Mouse (Mus musculus): Measurements from ENCODE around the gene Myl10. TPM values are rescaled to one million over a fixed set of nuclear protein-coding genes. Genes with fewer than 3 reads are reported as not detected.

The Myl10 gene
- polyA plus RNA-seq, 1 experiment from 2014 or later = not detected

- Histone ChIP-seq H3K36me3 (no peaks in the 10 kb centered on the region), H3K4me3 (replicated peaks) (no peak overlapping the region), H3K27me3 (no peaks in the 10 kb centered on the region), H3K9ac (replicated peaks) (no peak overlapping the region), H3K27ac (no peak overlapping the region), H3K4me1 (replicated peaks) (no peaks in the 10 kb centered on the region), H3K4me2 (replicated peaks) (no peak overlapping the region), H3K9me3 (no peaks in the 10 kb centered on the region)
- no peak for ATAC-seq
- 90% methylated on average over 4 of the region's 4 CpGs for WGBS
Measured at GRCm38 (mm10) chr5:136686349-136686748, 6.6 kb upstream of the Myl10 start.

DNA sequence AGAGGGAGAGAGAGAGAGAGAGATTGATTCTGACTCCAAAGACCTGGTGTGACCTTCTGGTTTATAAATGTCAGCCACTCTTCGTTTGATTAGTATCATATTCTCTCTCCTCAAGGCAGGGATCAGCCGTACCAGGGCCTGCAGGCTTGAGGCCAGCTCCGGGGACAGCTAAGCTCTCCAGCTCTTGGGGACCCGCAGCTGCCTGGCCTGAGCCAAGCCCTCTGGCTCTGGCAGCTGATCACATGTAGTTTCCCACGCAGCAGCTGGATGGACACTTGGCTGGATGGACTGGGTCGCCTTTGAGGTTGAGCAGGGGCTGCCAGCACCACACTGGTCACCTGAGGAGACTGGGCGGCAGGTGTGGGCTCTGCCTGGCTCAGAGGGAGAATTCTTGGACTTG is 5.4 kb upstream of the Myl10 start:
- H3K27me3 ChIP-seq = no peaks in the 10 kb centered on the region
- WGBS = 77% methylated on average over 7 of the region's 7 CpGs
- no peak overlapping the region for H3K27ac ChIP-seq
- H3K4me3 ChIP-seq (replicated peaks) = no peak overlapping the region
- H3K9ac ChIP-seq (replicated peaks) = no peak overlapping the region
- no peak overlapping the region for H3K4me2 ChIP-seq (replicated peaks)
- no peaks in the 10 kb centered on the region for H3K9me3 ChIP-seq
- no peaks in the 10 kb centered on the region for H3K36me3 ChIP-seq
- no peak for ATAC-seq
- H3K4me1 ChIP-seq (replicated peaks) = no peaks in the 10 kb centered on the region

- no peaks in the 10 kb centered on the region for H3K36me3 ChIP-seq
- no peak overlapping the region for H3K4me3 ChIP-seq (replicated peaks)
- no peak overlapping the region for H3K4me2 ChIP-seq (replicated peaks)
- no peaks in the 10 kb centered on the region for H3K27me3 ChIP-seq
- H3K4me1 ChIP-seq (replicated peaks) = no peaks in the 10 kb centered on the region
- WGBS = 80% methylated on average over 6 of the region's 6 CpGs
- no peak overlapping the region for H3K9ac ChIP-seq (replicated peaks)
- ATAC-seq = no peak
- H3K27ac ChIP-seq = no peak overlapping the region
- H3K9me3 ChIP-seq = no peaks in the 10 kb centered on the region
Measured at GRCm38 (mm10) chr5:136688841-136689240, 4.1 kb upstream of the Myl10 start.

- Histone ChIP-seq H3K27ac (no peak overlapping the region), H3K27me3 (no peaks in the 10 kb centered on the region), H3K9ac (replicated peaks) (no peak overlapping the region), H3K9me3 (no peaks in the 10 kb centered on the region), H3K4me2 (replicated peaks) (no peak overlapping the region), H3K4me3 (replicated peaks) (no peak overlapping the region), H3K36me3 (no peaks in the 10 kb centered on the region), H3K4me1 (replicated peaks) (no peaks in the 10 kb centered on the region)
- no peak for ATAC-seq
- WGBS = 75% methylated on average over 3 of the region's 3 CpGs
Measured at GRCm38 (mm10) chr5:136691170-136691569, 1.8 kb upstream of the Myl10 start.

DNA sequence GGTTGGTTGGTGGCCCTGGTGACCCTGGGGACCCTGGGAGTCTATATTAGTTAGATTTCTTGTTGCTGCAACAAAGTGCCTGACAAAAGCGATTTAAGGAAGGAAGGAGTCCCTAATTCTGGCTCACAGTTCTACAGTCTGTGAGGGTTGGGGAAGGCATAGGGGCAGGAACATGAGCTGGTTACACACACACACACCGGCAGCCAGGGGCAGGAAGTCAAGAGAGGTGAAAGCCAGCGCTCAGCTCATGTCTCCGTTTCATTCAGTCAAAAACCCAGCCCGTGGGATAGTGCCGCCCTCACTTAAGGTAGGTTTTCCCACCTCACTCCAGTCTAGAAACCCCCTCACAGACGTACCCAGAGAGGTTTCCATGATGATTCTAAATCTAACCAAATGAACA is 472 bp downstream of the Myl10 start:
- no peaks in the 10 kb centered on the region for H3K36me3 ChIP-seq
- ATAC-seq = no peak

DNA sequence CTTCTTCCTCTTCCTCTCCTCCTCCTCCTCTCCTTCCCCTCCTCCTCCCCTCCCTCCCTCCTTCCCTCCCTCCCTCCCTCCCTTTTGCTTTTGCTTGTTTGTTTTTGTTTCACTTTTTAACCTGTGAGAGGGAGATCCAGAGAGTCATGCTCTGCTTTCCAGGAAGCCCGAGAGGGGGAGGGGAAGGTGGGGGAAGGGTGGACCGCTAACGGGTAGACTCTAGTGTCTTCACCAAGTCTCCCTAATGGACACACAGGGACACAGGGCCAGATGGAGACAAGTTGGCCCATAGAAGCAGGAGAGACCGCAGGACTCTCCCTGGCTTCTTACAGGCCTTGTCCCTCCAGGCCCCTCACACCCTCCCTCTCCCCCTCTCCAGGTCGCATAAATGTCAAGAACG is 2.0 kb downstream of the Myl10 start:
- no peaks in the 10 kb centered on the region for H3K36me3 ChIP-seq
- 70% methylated on average over 6 of the region's 6 CpGs for WGBS
- H3K4me1 ChIP-seq (replicated peaks) = no peaks in the 10 kb centered on the region
- no peaks in the 10 kb centered on the region for H3K9me3 ChIP-seq
- H3K4me3 ChIP-seq (replicated peaks) = no peak overlapping the region
- H3K4me2 ChIP-seq (replicated peaks) = no peak overlapping the region
- no peaks in the 10 kb centered on the region for H3K27me3 ChIP-seq
- no peak overlapping the region for H3K9ac ChIP-seq (replicated peaks)
- no peak overlapping the region for H3K27ac ChIP-seq
- ATAC-seq = no peak

More for the DNA sequence above, 472 bp downstream of the Myl10 start:
- 88% methylated on average over 7 of the region's 7 CpGs for WGBS
- H3K27ac ChIP-seq = no peak overlapping the region
- H3K4me3 ChIP-seq (replicated peaks) = no peak overlapping the region
- H3K4me1 ChIP-seq (replicated peaks) = no peaks in the 10 kb centered on the region
- no peak overlapping the region for H3K4me2 ChIP-seq (replicated peaks)
- no peaks in the 10 kb centered on the region for H3K9me3 ChIP-seq
- no peak overlapping the region for H3K9ac ChIP-seq (replicated peaks)
- no peaks in the 10 kb centered on the region for H3K27me3 ChIP-seq

DNA sequence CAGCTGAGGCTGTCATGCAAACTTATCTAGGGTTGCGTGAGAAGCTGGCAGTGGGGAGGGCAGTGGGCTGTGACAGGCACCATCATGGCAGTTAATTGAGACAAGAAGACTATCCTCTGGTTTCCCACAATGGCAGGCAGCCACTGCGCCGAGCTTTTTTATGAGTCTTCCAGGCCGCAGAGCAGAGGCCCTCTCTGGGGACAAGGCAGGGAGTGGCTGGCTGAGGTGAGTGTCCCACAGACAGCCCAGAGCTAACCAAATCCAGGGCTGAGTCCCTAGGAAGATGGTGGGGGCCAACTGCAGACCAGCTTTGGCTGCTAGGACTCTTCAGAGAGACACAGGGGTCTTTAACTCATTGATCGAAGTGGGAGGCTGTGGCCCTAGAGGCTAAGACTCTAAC is 3.6 kb downstream of the Myl10 start:
- Histone ChIP-seq H3K4me1 (replicated peaks) (no peaks in the 10 kb centered on the region), H3K36me3 (no peaks in the 10 kb centered on the region), H3K27ac (no peak overlapping the region), H3K9ac (replicated peaks) (no peak overlapping the region), H3K27me3 (no peaks in the 10 kb centered on the region), H3K4me3 (replicated peaks) (no peak overlapping the region), H3K4me2 (replicated peaks) (no peak overlapping the region), H3K9me3 (no peaks in the 10 kb centered on the region)
- ATAC-seq = no peak
- 76% methylated on average over 5 of the region's 5 CpGs for WGBS

DNA sequence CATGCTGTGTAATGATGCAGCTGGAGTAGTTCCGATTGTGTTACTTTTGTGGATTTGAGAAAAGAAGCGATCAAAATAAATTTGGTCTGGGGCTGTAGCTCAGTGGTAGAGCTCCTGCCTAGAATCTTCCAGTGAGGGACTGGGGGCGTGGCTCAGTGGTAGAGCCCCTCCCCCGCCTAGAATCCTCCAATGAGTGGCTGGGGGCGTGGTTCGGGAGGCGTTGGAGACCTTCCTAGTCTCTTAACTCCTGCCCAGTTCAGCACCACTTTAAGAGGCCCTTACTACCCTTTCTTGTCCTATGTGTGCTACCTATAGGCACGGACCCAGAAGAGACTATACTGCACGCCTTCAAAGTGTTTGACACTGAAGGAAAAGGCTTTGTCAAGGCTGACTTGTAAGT is 4.7 kb downstream of the Myl10 start:
- Histone ChIP-seq H3K9ac (replicated peaks) (no peak overlapping the region), H3K9me3 (no peaks in the 10 kb centered on the region), H3K27me3 (no peaks in the 10 kb centered on the region), H3K27ac (no peak overlapping the region), H3K4me3 (replicated peaks) (no peak overlapping the region), H3K4me2 (replicated peaks) (no peak overlapping the region), H3K4me1 (replicated peaks) (no peaks in the 10 kb centered on the region), H3K36me3 (no peaks in the 10 kb centered on the region)
- 76% methylated on average over 9 of the region's 9 CpGs for WGBS
- ATAC-seq = no peak

- no peak overlapping the region for H3K9ac ChIP-seq (replicated peaks)
- H3K4me3 ChIP-seq (replicated peaks) = no peak overlapping the region
- H3K27me3 ChIP-seq = no peaks in the 10 kb centered on the region
- H3K4me1 ChIP-seq (replicated peaks) = no peaks in the 10 kb centered on the region
- WGBS = 92% methylated on average over 3 of the region's 3 CpGs
- H3K9me3 ChIP-seq = no peaks in the 10 kb centered on the region
- no peak overlapping the region for H3K27ac ChIP-seq
- ATAC-seq = no peak
- H3K4me2 ChIP-seq (replicated peaks) = no peak overlapping the region
- H3K36me3 ChIP-seq = no peaks in the 10 kb centered on the region
Measured at GRCm38 (mm10) chr5:136702159-136702725, 9.3 kb downstream of the Myl10 start.

DNA sequence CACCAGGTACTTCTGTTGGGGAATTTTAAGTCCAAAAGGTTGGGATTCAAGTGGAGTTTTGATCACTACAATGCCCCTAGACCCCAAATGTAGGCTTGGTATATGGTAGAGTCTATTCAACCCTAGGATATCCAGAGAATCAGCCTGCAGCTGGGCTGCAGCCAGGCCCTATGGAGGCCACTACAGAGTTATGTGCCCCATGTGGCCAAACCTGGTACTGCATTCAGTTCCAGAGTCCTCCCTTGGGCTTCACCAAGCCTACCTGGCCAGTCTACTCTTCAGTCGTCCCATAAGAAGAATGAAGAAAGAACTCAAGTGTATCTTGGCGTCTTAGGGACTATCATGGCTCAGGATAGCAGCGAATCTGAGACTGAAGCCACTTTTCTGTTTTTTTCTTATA is 10.8 kb downstream of the Myl10 start:
- H3K9ac ChIP-seq (replicated peaks) = no peak overlapping the region
- no peaks in the 10 kb centered on the region for H3K9me3 ChIP-seq
- no peaks in the 10 kb centered on the region for H3K27me3 ChIP-seq
- H3K4me2 ChIP-seq (replicated peaks) = no peak overlapping the region
- H3K4me3 ChIP-seq (replicated peaks) = no peak overlapping the region
- ATAC-seq = no peak
- H3K36me3 ChIP-seq = no peaks in the 10 kb centered on the region
- H3K27ac ChIP-seq = no peak overlapping the region
- H3K4me1 ChIP-seq (replicated peaks) = no peaks in the 10 kb centered on the region
- WGBS = 49% methylated on average over 3 of the region's 3 CpGs

- no peaks in the 10 kb centered on the region for H3K36me3 ChIP-seq
- H3K4me2 ChIP-seq (replicated peaks) = no peak overlapping the region
- H3K27ac ChIP-seq = no peak overlapping the region
- H3K9ac ChIP-seq (replicated peaks) = no peak overlapping the region
- H3K4me1 ChIP-seq (replicated peaks) = no peaks in the 10 kb centered on the region
- 86% methylated on average over 8 of the region's 8 CpGs for WGBS
- ATAC-seq = no peak
- H3K9me3 ChIP-seq = no peaks in the 10 kb centered on the region
- H3K4me3 ChIP-seq (replicated peaks) = no peak overlapping the region
- no peaks in the 10 kb centered on the region for H3K27me3 ChIP-seq
Measured at GRCm38 (mm10) chr5:136704151-136704550, 11.2 kb downstream of the Myl10 start.

- ATAC-seq = no peak
- no peak overlapping the region for H3K9ac ChIP-seq (replicated peaks)
- no peak overlapping the region for H3K4me3 ChIP-seq (replicated peaks)
- H3K4me2 ChIP-seq (replicated peaks) = no peak overlapping the region
- no peak overlapping the region for H3K27ac ChIP-seq
- no peaks in the 10 kb centered on the region for H3K27me3 ChIP-seq
- H3K9me3 ChIP-seq = no peaks in the 10 kb centered on the region
- WGBS = 90% methylated on average over 3 of the region's 3 CpGs
- peaks cover under 1% of the 10 kb centered on the region; the same call in 1 of the 2 replicates for H3K4me1 ChIP-seq (replicated peaks)
- no peaks in the 10 kb centered on the region for H3K36me3 ChIP-seq
Measured at GRCm38 (mm10) chr5:136705532-136705931, 12.6 kb downstream of the Myl10 start.

DNA sequence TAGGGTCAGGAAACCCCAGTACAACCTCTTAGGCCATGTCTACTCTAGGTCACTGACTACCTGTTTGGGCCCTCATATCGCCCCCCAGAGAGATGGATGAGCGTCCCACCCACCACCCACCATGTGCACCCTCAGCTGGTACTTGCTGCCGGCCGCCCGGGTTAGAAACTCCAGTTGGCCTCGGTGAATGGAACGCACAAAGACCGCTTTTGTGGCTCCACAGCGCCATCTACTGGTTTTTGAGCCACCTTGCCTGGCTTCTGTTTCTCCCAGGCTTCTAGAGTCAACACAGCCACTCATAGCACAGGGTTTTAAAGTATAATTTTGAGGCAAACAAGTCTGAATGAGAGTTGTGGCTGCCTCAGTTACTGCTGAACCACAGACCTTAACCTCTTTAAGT is 13.9 kb downstream of the Myl10 start:
- Histone ChIP-seq H3K4me2 (replicated peaks) (no peak overlapping the region), H3K4me3 (replicated peaks) (no peak overlapping the region), H3K9me3 (no peaks in the 10 kb centered on the region), H3K9ac (replicated peaks) (no peak overlapping the region; the same call in 1 of the 2 replicates), H3K27ac (no peak overlapping the region), H3K36me3 (no peaks in the 10 kb centered on the region), H3K27me3 (no peaks in the 10 kb centered on the region), H3K4me1 (replicated peaks) (peaks cover 6% of the 10 kb centered on the region; the same call in 1 of the 2 replicates)
- WGBS = 1% methylated on average over 9 of the region's 9 CpGs
- 0 out of 2 replicates have a peak, but pooled peaks have one; percentile 37 for ATAC-seq

Data from midbrain, embryonic 13.5 days (tissue).